ENCODE assay signal across 22 mouse cellular contexts in the genomic region with DNA sequence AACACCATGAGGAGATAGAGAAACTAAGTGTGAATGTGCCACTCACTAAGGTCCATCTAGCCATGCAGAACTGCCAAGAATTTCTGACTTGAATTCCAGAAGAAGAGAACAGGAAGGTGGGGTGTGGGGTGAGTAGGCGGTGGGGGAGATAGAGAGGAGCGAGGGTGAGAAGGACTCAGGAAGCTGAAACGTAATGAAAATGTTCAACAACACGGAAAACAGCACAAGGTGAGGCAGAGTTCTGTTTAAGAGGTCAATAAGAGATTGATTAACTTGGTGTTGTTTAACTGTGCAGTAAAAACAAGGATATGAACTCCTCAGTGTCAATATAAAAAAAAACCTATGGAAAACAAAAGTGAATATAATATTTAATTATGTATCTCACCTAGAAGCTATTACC. TPM values are rescaled to one million over a fixed set of nuclear protein-coding genes. Genes with fewer than 3 reads are reported as not detected.
DNase-seq lines count a peak whose midpoint lies in the region; ATAC-seq and TF ChIP-seq lines count a peak whose summit lies in the region.
"Had no signal": no experiment of that assay in that cellular context is flagged by ENCODE, and none has a peak within 500 bp of the region (broad histone marks: within the 10 kb centered on the region; RNA-seq: fewer than 3 reads in every experiment).

No protein-coding gene starts in this region.

- no peaks in the 10 kb centered on the region for H3K36me3 ChIP-seq in liver, adult 2 months (ENCODE audit: control insufficient read depth, insufficient read depth, low read length)
- no peaks in the 10 kb centered on the region for H3K36me3 ChIP-seq in liver, embryonic 11.5 days (ENCODE audit: control insufficient read depth, insufficient read depth, low read length)
- no peaks in the 10 kb centered on the region for H3K36me3 ChIP-seq in liver, postnatal 0 days (replicated peaks; ENCODE audit: insufficient read depth, low read length)
- H3K36me3 ChIP-seq in liver, embryonic 12.5 days = no peaks in the 10 kb centered on the region
- H3K36me3 ChIP-seq: G1E had no signal

- TF ChIP-seq POLR2A in liver, adult 2 months (IDR thresholded peaks at IDR 0.05; ENCODE audit: extremely low read depth, insufficient read depth, low read length) = no peak

- no peak for TF ChIP-seq EP300 in liver, postnatal 0 days (IDR thresholded peaks at IDR 0.05; ENCODE audit: low read depth)

- intact Hi-C loops in heart, postnatal 25 days (cut with DNase I) = no loop called here

- peak overlapping the region; percentile 83 for H3K27ac ChIP-seq in liver, adult 2 months (replicated peaks; ENCODE audit: insufficient read depth, low read depth, low read length)
- H3K27ac ChIP-seq in liver, embryonic 11.5 days (ENCODE audit: low read depth, low read length) = no peak overlapping the region
- 0 out of 2 replicates have a peak overlapping the region, but pooled peaks have one; percentile 22 for H3K27ac ChIP-seq in liver, postnatal 0 days (ENCODE audit: low read depth)
- H3K27ac ChIP-seq in liver, embryonic 12.5 days = no peak overlapping the region

- no peaks in the 10 kb centered on the region for H3K9me3 ChIP-seq in liver, embryonic 11.5 days (ENCODE audit: control insufficient read depth, low read length)
- no peaks in the 10 kb centered on the region for H3K9me3 ChIP-seq in liver, postnatal 0 days (ENCODE audit: low read length)
- no peaks in the 10 kb centered on the region for H3K9me3 ChIP-seq in liver, embryonic 12.5 days (replicated peaks)

- peak; percentile 53 for DNase-seq in heart, adult 11 months
- no peak for DNase-seq in heart, postnatal 25 days (ENCODE audit: low spot score)
- DNase-seq in liver, adult 2 months (ENCODE audit: extremely low read depth, low read depth, low spot score) = peak; percentile 73
- DNase-seq in liver, embryonic 11.5 days (ENCODE audit: low spot score) = no peak
- no peak for DNase-seq in liver, postnatal 0 days
- DNase-seq: adrenal gland, adult 2 months; adrenal gland, adult 8-10 months; adrenal gland, postnatal 10 days; adrenal gland, postnatal 14 days; adrenal gland, postnatal 25 days; adrenal gland, postnatal 36 days; B cell, adult 2 months; cerebellum, adult 11 months; cerebellum, adult 11-12 months; cerebellum, adult 18-20 months had no signal

- WGBS in liver, adult 2 months = 11% methylated on average over 4 of the region's 4 CpGs
- WGBS in liver, embryonic 11.5 days = 48% methylated on average over 4 of the region's 4 CpGs
- WGBS in liver, postnatal 0 days (ENCODE audit: insufficient replicate concordance) = 31% methylated on average over 4 of the region's 4 CpGs
- 35% methylated on average over 4 of the region's 4 CpGs for WGBS in liver, embryonic 12.5 days (ENCODE audit: insufficient replicate concordance)

- no peak overlapping the region; the same call in 1 of the 2 replicates for H3K9ac ChIP-seq in liver, adult 2 months (ENCODE audit: low read depth, low read length)
- H3K9ac ChIP-seq in liver, embryonic 11.5 days (ENCODE audit: low read depth, low read length) = no peak overlapping the region
- H3K9ac ChIP-seq in liver, postnatal 0 days (replicated peaks) = no peak overlapping the region
- H3K9ac ChIP-seq in liver, embryonic 12.5 days = no peak overlapping the region

- no peaks in the 10 kb centered on the region for H3K79me2 ChIP-seq in liver, adult 2 months (ENCODE audit: control insufficient read depth, insufficient read depth, low read length)

- ATAC-seq in liver, embryonic 11.5 days (replicated peaks; ENCODE audit: low FRiP score) = no peak
- ATAC-seq in liver, postnatal 0 days = no peak
- no peak for ATAC-seq in liver, embryonic 12.5 days
- ATAC-seq: activated CD4-positive, CD25-positive, alpha-beta regulatory T cell, adult 4 months; CD4-positive, CD25-positive, alpha-beta regulatory T cell, adult 4 months; Patski had no signal

- H3K4me1 ChIP-seq in liver, adult 2 months (ENCODE audit: control insufficient read depth, insufficient read depth, low read length) = peaks cover 22% of the 10 kb centered on the region
- H3K4me1 ChIP-seq in liver, embryonic 11.5 days (replicated peaks; ENCODE audit: control insufficient read depth, insufficient read depth, low read length) = peaks cover 6% of the 10 kb centered on the region; the same call in 1 of the 2 replicates
- peaks cover 4% of the 10 kb centered on the region; the same call in 1 of the 2 replicates for H3K4me1 ChIP-seq in liver, postnatal 0 days (ENCODE audit: insufficient read depth)
- peaks cover 20% of the 10 kb centered on the region for H3K4me1 ChIP-seq in liver, embryonic 12.5 days

- H3K4me3 ChIP-seq in liver, adult 2 months (ENCODE audit: insufficient read depth, low read depth, low read length) = no peak overlapping the region
- no peak overlapping the region for H3K4me3 ChIP-seq in liver, embryonic 11.5 days (ENCODE audit: low read depth, low read length)
- no peak overlapping the region for H3K4me3 ChIP-seq in liver, postnatal 0 days (ENCODE audit: low read depth, low read length)
- no peak overlapping the region for H3K4me3 ChIP-seq in liver, embryonic 12.5 days

- no peak for TF ChIP-seq CTCF in liver, adult 2 months (IDR thresholded peaks at IDR 0.05; ENCODE audit: low read depth, low read length)
- TF ChIP-seq CTCF in liver, postnatal 0 days (IDR thresholded peaks at IDR 0.05; ENCODE audit: low read depth) = no peak

- no peak overlapping the region for H3K4me2 ChIP-seq in liver, embryonic 11.5 days
- no peak overlapping the region for H3K4me2 ChIP-seq in liver, postnatal 0 days (ENCODE audit: low read depth, low read length)
- no peak overlapping the region for H3K4me2 ChIP-seq in liver, embryonic 12.5 days

- H3K27me3 ChIP-seq in liver, adult 2 months (ENCODE audit: control insufficient read depth, insufficient read depth, low read length) = no peaks in the 10 kb centered on the region
- no peaks in the 10 kb centered on the region; the same call in 1 of the 2 replicates for H3K27me3 ChIP-seq in liver, embryonic 11.5 days (replicated peaks; ENCODE audit: control insufficient read depth, insufficient read depth, low read length)
- no peaks in the 10 kb centered on the region for H3K27me3 ChIP-seq in liver, postnatal 0 days (ENCODE audit: insufficient read depth, low read length)
- H3K27me3 ChIP-seq in liver, embryonic 12.5 days (replicated peaks) = 0 out of 2 replicates have a peak, but pooled peaks cover 3% of the 10 kb centered on the region

RNA-seq across cellular contexts. Expression of a gene that starts 3.4 kb away (rescaled TPM):
- total RNA-seq in heart, postnatal 25 days (2021) = 1 to 10 TPM; 4.0 TPM
- total RNA-seq in liver, adult 2 months (2014; rRNA removed) = 43.4 and 63.1 TPM in 2 replicates
- 18.5 and 22.0 TPM in 2 replicates for polyA plus RNA-seq in liver, adult 2 months (2012; rRNA removed)
- polyA plus RNA-seq in liver, embryonic 11.5 days (2014; fragmentation: Nextera tagmentation; extraction: Ambion mirVana) = 13.9 and 14.5 TPM in 2 replicates
- polyA plus RNA-seq in liver, postnatal 0 days (2015; fragmentation: Nextera tagmentation; extraction: Ambion mirVana) = 67.2 and 68.4 TPM in 2 replicates
- 11.0 and 11.5 TPM in 2 replicates for polyA plus RNA-seq in liver, embryonic 12.5 days (2016; fragmentation: Nextera tagmentation; extraction: Ambion mirVana)

RNA-seq across cellular contexts. Expression of a gene that starts 24.0 kb away (rescaled TPM):
- 10 to 100 TPM; 16.9 to 23.8 TPM for total RNA-seq in heart, postnatal 25 days (2021)
- 0.07 and 0.09 TPM in 2 replicates for total RNA-seq in liver, adult 2 months (2014; rRNA removed)
- polyA plus RNA-seq in liver, adult 2 months (2012; rRNA removed) = 0.05 TPM in 1 of 2 replicates, not detected in the other
- polyA plus RNA-seq in liver, embryonic 11.5 days (2014; fragmentation: Nextera tagmentation; extraction: Ambion mirVana) = 1.3 and 1.5 TPM in 2 replicates
- polyA plus RNA-seq in liver, postnatal 0 days (2015; fragmentation: Nextera tagmentation; extraction: Ambion mirVana) = 0.99 and 1.2 TPM in 2 replicates
- 0.43 and 0.55 TPM in 2 replicates for polyA plus RNA-seq in liver, embryonic 12.5 days (2016; fragmentation: Nextera tagmentation; extraction: Ambion mirVana)
- total RNA-seq: MEL had no signal
- polyA plus RNA-seq: activated CD4-positive, CD25-positive, alpha-beta regulatory T cell, adult 4 months; C2C12; CD4-positive, CD25-positive, alpha-beta regulatory T cell, adult 4 months; Patski had no signal

Comparison
In these comparisons a context has a peak if more than half of its experiments do, and no peak if none do; other contexts are left out.
1. DNase-seq: peak in heart, adult 11 months (single experiment) and liver, adult 2 months (single experiment); none in heart, postnatal 25 days (single experiment), liver, embryonic 11.5 days (single experiment) and liver, postnatal 0 days (single experiment).
2. H3K27ac ChIP-seq: peak in liver, adult 2 months (single experiment) and liver, postnatal 0 days (single experiment); none in liver, embryonic 11.5 days (single experiment) and liver, embryonic 12.5 days (single experiment).